Mouse (Mus musculus) adrenal gland, adult (tissue): ENCODE measurements around the gene Ssna1.

Experiments used
- DNase-seq, 2 experiments: peaks; one replicate each; pipeline ENCODE4 v3.0.0; 2022 to 2023; ENCODE audit warnings: low spot score in 1 of 2; ENCODE audit not compliant: inconsistent age in 2 of 2

Ssna1 gene

DNA sequence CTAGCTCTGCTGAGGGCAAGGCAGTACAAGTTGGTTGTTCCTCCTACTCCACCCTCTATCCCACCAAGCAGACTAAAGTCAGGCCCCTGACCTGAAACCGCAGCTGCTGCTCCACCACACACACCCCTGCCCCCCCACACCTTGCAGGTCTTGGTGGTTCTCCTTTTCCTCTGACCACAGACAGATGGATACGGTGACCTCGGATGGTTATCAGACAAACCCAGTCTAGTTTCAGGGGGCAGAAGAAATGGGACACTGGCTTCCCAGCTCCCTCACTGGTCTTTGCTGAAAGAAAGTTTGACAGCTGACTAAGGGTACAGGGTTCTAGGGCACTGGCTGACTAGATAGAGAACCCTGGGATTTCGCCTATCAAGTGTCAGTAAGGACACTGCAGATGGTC, 38.8 kb downstream of the Ssna1 start:
- no peak for DNase-seq

DNA sequence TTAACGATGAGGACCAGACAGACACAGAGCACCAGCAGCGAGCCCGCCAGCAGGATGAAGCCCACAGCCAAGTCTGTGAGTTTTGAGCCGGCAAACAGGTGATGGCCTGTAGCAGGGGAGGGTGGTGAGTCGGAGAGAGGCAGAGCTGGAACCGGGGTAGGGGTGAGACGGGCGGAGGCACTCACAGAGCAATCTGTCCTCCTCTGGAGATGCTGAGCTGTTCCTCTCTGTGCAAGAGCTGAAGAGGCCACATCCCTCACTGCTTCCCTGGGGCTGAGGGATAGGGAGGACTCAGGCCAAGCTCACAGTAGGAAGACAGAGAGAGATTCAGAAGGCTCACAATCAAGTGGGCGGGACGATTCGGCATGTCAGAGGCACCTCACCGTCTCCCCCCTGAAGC, 41.2 kb downstream of the Ssna1 start:
- no peak for DNase-seq

DNA sequence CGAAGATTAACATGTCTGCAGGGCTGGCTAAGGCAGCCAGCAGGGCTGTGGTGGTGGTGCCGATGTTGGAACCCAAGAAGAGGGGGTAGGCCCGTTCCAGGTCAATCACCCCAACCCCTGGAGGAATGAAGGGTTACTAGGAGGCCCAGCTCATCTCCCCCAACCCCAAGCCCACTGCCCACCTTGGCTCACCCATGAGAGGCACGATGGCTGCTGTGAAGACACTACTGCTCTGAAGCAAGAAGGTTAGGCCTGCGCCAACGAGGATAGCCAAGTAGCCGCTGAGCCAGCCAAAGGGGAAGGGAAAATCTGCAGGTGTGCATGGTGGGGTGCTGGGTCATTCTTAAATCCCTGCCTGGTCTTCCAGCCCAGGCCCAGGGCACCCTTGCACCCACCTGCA, 41.7 kb downstream of the Ssna1 start:
- DNase-seq = no peak

DNA sequence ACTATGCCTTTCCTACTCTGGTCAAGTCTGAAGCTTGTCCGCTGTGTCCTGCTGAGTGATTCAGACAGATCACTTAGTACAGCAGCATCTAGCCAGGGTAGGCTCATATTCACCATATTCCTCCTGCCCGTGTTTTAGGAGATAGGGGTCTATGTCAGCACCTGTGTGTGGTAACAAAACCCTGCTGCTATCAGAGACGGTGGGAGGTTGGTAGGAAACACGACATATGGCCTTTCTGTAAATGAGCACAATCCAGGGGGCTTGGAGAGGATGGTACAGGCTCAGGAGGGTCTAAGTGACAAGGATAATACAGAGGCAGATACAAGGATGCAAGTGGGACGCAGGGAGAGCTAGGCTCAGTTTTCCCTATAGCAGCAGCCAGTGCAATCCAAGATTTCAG, 42.7 kb downstream of the Ssna1 start:
- DNase-seq = no peak

DNA sequence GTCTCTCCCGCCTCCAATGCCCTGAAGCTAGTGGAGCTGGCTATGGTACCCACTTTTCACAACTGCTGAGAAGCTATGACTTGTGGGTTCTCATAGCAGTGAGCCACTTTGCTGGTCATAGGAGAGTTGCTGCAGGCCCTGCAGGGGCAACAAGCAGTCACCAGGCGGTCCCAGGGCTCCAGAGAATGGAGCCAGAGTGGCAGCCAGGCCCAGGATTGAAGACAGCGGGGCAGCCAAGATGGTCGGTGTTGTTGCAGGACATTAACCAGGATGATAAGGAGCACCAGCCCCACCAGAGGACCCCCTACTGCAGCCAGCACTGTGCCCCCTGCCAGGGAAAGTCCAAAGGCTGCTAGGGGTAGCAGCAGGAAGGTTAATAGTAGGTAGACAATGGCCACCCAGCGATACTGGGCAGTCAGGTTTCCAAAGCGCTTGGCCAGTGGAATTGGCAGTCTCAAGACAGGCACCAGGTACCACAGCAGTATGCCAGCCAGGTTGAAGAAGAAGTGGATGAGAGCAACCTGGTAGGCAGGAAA, 43.2 kb downstream of the Ssna1 start:
- DNase-seq = peak in 1 of 2 experiments; percentile 47

DNA sequence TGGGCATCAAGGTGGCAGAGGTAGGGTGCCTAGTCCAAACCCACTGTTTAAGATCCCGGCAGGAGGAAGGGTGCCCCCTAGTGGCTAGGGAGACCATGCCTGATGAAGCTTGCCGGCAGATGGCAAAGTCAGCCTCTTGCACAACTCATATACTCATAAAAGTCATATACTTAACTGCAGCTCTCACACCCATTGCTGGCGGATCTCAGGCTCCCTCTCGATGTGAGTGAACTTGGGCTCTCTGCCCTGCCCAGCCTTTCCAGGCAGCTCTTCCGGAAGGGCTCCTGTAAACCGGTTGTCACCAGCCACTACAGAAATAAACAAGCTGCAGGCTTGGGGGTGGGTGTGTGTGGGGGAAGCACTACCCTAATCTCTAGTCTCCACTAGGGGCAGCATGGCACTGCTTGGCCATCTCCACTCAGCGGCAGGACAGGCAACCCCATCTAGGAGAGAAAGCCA, 43.8 kb downstream of the Ssna1 start:
- DNase-seq = peak; percentile 89 to 96

DNA sequence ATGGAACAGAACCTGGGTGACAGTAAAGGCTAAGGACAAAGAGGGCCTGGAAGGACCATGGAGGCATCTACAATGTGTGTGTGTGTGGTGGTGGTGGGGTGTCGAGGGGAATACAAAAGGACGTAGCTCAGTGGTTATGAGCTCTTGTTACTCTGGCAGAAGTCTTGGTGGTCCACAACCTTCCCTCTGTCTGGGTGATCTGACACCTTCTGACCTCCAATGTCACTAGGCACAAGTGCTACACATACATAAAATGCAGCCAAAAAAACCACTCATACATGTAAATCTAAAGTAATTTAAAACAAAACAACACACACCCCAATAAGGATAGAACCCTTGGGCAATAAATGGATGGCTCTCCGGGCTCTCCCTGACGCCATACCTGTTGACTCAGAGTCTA, 44.8 kb downstream of the Ssna1 start:
- DNase-seq = no peak

DNA sequence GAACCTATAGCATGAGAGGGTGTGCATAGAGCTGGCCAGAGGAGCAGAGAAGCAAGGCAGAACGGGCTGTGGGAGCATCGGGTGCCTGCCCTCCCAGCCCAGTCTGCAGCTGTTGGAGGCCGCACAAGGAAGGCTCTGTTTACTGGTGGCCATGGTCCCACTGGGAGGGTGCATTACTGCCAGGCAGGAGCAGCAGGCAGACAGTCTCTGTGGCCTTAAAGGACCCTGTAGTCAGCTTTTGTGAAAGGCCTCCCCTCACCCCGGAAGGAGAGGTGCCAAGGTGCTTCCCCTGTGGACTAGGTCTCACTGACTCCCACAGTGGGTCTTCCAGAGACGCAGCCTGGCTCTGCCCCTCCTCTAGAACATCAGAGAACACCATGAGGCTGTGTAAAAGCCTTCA, 45.4 kb downstream of the Ssna1 start:
- peak in 1 of 2 experiments; percentile 48 for DNase-seq

DNA sequence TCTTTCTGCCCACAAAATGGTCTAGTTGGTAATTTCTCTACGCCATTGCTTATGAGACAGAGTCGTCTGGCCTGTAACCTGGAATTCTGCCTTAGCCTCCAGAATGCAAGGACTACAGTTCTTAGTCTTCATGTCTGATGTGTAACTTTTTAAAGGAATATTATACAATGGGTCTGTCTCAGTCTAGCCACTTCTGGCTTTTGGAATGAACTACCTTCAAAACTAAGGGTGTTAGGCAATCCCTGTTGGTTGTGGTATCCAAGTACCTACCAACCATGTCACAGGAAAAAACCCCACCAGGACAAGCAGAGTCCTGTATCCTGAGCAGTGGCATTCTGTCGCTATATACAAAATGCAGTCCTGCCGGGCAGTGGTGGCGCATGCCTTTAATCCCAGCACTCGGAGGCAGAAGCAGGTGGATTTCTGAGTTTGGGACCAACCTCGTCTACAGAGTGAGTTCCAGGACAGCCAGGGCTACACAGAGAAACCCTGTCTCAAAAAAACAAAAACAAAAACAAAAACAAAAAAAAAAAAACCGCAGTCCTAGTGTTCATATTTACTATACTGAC, 46.3 kb downstream of the Ssna1 start:
- DNase-seq = peak in 1 of 2 experiments; percentile 51

DNA sequence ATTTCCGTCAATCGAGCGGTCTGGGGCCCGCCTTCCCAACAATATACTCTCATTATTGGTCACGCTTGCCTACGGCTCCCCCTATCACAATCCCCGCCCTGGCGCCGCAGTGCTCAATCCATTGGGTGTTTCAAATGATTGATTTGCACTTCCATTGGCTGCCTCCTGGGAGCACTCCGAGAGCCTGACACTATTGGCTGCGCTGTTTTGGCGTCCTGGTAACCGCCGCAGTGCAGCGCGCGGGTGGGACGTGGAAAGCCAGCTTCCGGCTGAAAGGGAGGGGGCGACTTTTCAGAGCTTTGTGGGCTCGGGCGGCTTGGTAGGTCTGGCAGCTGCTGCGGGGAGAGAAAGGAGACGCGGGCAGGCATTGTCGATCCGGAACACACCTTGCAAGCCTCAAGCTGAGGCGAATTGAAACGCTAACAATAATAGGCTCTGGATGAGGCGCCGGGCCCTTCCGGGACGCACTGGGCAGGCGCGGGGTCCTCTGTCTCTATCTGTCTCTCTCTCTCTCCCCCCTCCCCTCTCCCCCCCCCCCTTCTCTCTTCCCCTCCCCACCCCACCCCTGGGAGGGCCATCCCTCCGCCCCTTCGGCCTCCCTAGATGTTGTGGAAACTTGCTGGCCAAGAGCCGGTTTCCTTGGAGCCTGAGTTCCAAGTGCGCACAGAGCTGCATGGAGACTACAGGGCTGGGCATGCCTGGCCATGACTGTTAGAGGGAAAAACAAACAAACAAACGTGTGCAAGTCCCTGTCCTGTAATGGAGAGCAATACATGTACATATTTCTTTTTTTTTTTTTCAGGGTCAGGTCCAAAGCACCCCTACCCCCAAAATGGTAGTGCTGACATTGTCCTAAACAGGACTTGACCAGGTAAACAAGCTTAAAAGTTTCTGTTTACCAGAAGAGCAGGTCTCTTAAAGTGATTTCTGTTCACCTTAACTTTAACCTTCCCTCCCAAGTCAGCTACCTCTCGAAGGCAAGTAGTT, 47.2 kb downstream of the Ssna1 start:
- DNase-seq = peak; percentile 99

DNA sequence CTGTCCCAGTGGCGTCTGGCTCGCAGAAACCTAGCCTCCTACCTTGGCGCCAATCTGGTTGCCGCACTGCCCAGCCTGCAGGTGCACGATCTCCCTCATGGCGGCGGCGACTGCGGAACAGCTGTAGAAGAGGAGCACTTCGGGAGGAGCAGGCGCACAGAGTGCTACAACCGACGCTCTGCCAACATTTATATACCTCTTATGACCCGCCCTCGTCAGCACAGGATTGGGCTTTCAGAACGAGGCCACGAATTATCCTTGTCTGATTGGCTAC, 47.8 kb downstream of the Ssna1 start, which contains the start of gene Tubb4b:
Gene Tubb4b (minus strand): TSS at position 211 of the 274 bp plus-strand sequence.
- no peak for DNase-seq

DNA sequence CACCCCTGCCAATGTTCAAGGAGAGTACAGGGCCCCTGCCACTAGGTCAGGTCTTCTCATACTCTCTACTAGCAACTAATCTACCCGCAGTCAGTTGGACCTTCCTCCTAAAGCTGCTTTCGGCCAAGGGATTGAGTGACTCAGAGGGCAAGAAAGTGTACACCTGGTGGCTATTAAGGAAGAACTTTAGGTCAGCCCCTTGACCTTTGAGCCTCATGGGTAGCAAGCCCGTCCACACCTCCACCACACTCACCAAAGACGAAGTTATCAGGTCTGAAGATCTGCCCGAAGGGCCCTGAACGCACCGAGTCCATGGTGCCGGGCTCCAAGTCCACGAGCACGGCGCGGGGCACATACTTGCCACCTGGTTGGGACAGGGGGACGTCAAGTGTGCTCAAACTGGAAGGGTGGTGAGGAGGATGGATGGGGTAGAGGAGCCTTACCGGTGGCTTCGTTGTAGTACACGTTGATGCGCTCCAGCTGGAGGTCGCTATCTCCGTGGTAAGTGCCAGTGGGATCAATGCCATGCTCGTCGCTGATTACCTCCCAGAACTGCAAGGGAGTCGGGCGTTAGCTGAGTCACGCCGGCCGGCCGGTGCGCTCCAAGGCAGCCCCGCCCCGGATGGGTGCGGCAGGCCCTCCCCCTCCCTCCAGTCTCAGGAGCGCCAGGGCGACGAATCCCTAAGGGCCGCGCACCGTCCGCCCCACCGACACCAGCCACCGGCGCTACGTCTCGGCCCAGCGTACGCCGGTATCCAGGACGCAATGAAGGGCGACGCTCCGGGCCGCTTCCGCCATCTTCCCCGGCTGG, 48.4 kb downstream of the Ssna1 start:
- DNase-seq = peak; percentile 94 to 97

DNA sequence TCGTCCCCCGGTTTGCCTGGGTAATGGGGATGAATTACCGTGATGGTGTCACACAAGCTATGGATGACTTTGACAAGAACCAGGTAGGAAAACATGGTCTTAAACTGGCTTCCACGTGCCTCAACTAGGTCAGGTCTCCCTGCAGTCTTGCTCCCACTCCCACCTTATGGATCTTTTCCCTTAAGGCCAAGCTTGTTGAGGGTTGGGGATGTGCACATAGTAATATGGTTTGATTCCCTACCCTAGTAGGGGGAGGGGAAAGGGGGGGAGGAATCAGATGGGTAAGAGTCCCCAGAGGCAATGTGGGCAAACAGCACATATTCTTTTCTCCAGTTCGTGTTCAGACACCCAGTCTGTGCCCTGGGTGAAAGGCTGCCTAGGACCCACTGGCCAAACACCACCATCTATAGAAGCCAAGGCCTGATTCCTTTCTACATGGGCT, 50.9 kb downstream of the Ssna1 start:
- no peak for DNase-seq
